Mouse (Mus musculus) T-cell, adult 2 months (primary cell): ENCODE measurements around the gene Fggy.

Experiments used
- DNase-seq: peaks from one replicate; pipeline ENCODE4 v3.0.0; 2022; ENCODE audit warnings: low spot score

The Fggy gene

GRCm38 (mm10) chr4:95590878-95591277 lies 33.6 kb downstream of the Fggy start:
- DNase-seq, result no peak

GRCm38 (mm10) chr4:95597208-95597607 lies 39.9 kb downstream of the Fggy start:
- DNase-seq, result no peak

- no peak for DNase-seq
These were observed 44.5 kb downstream of the Fggy start for GRCm38 (mm10) chr4:95601776-95602175.

DNA sequence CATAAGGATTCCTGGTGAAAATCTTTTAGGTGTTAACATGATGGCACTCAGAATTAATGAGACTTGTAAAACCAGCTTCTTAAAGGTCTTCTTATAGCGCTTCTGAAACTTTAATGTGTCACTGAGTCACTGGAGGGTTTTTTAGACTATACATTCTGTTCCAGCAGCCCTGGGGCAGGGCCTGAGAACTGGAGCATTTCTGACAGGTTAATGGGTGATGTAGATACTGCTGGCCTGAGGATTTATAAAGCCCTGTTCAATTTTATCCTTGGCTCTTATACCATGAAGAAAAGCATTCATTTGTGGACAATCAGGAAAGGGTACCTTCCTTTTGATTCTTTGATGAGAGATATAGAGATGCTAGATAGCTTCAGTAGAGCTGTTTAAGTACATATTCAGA lies 45.9 kb downstream of the Fggy start:
- DNase-seq, result no peak

- DNase-seq, result no peak
These were observed 53.4 kb downstream of the Fggy start for GRCm38 (mm10) chr4:95610663-95611062.

DNA sequence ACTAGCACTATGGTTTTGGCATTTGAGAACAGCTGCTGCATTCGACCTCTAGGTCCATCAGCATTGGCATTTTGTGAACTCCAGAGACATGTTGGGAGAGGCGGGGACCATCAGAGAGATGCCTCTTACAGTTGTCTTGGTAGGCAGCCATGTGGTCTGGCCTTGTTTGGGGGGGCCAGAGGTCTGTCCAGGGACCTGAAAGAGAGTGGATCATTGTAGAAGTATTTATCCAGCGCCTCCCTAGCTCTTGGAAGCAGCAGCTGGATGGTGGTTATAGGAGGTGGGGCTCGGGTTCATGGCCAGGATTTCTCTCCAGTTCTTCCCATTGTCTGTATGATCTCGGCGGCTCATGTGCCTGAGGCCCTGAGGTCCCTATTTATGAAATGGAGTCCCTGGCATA lies 54.1 kb downstream of the Fggy start:
- DNase-seq, result no peak

DNA sequence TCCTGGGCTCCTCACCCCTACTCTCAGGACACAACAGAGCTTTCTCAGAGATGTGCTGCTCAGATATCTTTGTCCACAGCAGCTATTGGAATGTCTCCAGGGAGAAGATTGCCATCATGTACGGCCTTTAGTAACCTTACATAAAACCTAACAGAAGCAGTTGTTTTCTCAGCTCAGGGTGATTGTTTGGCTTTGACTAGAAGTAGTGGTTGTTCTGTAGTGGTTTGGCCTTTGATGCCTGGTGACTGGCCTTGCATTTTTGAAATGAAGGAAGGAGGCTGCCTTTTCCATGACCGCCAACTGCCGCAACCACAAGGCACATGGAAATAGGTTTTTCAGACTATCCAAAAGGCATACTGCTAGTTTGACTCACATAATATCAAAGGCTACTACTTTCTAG lies 63.7 kb downstream of the Fggy start:
- no peak for DNase-seq

GRCm38 (mm10) chr4:95624696-95625095 lies 67.4 kb downstream of the Fggy start:
- DNase-seq, result no peak

DNA sequence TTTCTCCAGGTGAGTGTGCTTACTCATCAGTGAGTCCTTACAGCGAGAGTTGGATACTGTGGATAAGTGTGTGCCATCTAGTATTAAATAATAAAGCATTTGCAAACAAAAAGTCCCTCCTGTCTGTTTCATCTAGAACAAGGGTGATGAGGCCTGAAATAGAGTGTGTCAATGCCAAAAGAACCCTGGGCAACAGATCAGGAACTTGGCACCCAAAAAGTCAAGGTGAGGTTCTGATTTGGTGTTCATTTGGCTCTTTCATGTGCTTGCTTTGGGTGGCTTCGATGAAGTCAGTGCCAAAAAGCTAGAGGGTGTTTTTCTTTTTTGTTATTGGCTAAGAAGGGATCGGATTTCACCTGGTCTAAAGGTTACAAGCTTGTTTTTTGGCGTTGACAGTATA lies 68.3 kb downstream of the Fggy start:
- no peak for DNase-seq

DNA sequence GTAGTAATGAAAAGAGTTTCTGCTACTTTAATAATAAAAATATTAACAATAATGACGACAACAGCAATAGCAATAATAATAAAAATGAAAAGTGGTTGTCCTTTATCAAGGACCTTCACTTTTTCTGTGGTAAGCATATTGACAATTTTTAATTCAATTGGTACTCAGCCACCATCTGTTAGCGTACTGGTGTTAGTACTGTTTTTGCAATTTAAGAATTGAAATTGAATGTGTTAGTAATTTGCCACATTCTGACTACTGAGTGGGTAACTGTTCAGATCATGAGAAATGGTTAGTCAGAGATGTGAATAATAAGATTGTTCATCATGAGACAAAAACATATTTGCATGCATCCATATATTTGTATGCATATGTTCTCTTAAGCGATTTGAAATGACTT lies 68.9 kb downstream of the Fggy start:
- DNase-seq, result no peak

- no peak for DNase-seq
These were observed 77.6 kb downstream of the Fggy start for GRCm38 (mm10) chr4:95634903-95635302.

- DNase-seq, result no peak
These were observed 79.8 kb downstream of the Fggy start for GRCm38 (mm10) chr4:95636937-95637749.

- no peak for DNase-seq
These were observed 80.8 kb downstream of the Fggy start for GRCm38 (mm10) chr4:95638063-95638462.

DNA sequence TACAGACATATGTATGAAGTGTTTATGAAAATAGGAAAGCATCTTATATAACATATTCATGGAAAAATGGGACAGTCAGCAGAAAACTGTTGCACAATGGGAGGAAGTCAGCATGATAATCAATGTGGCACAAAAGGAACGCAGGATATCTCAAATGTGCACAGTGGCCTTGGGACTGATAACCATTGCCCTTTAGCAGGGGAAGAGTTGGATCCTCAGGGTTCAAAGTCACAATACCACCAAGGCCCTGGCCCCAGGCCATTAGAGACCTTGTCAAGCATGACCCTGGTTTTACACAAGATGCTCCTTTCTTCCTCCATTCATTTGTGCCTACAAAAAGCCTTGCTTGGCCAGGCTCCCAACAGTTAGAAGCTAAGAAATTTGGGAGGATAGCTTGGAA lies 83.5 kb downstream of the Fggy start:
- no peak for DNase-seq

DNA sequence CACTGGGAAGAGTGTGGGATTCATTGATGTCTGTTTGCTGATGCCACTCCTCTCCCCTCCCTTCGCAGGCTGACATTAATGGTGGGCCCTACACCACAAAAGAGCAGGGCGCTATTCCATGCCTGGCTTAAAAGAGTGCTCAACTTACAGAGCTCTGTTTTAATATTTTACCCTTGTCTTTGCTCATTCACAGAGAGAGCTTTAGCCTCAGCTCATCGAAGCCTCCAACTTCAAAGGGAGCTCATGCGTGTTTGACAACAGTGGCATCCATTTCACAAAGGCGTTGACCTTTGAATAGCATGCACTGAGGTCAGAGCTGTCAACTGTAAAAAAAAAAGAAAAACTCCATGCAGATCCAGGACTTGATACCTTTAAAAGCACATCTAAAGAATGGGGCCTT lies 86.7 kb downstream of the Fggy start:
- no peak for DNase-seq

DNA sequence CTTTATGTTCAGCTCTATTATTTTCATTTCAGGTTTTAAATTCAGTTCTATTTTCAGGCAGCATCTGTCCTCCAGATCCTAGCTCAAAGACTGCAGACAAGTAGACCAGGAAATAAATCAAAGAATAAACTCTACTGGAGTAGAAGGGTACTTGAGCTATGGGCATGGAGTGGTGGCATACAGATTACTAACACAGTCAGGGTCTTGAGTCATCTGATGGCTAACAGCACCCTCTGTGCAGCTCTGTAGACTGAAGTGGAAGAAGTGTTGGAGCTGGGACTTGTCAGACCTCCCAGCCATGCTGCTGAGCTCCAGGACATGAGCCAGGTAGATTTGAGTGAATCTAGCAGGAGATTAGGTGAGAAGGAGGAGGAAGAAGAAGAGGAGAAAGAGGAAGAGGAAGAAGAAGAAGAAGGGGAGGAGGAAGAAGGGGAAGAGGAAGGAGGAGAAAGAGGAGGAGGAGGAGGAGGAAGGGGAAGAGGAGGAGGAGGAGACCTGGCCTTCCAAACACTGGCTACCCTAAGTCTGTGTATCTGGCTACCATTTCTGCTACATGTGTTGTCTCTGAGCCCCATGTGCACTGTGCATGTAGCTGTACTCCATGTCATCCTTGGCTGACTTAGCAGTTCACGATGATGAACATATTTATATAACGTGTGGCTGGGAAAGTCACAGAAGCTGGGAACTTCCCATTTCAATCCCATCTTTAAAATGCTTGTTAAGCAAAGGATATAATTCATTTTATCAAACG lies 91.7 kb downstream of the Fggy start:
- DNase-seq, result no peak

DNA sequence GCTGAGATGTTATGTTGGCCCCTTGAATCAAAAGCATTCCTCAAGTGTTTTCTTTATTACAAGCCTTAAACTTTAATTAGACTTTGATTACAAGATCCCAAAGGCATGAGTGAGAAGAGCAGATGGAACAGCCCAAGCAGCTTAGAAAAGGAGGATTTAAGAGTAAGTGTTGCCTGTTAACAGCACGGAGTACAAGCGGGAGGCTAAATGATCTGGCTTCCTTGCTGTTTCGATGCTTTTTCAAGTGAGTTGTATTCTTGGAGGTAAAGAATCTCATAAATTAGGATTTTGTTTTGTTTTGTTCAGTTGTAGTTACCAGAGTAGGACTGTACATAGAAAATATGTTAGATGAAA lies 92.2 kb downstream of the Fggy start:
- no peak for DNase-seq

GRCm38 (mm10) chr4:95649980-95650379 lies 92.7 kb downstream of the Fggy start:
- DNase-seq, result no peak

- no peak for DNase-seq
These were observed 94.7 kb downstream of the Fggy start for GRCm38 (mm10) chr4:95652044-95652443.

- DNase-seq, result no peak
These were observed 96.1 kb downstream of the Fggy start for GRCm38 (mm10) chr4:95653296-95653912.

GRCm38 (mm10) chr4:95653913-95654301 lies 96.6 kb downstream of the Fggy start:
- DNase-seq, result no peak

- DNase-seq, result no peak
These were observed 101.7 kb downstream of the Fggy start for GRCm38 (mm10) chr4:95659024-95659423.

- DNase-seq, result no peak
These were observed 106.3 kb downstream of the Fggy start for GRCm38 (mm10) chr4:95663596-95663995.
